Mouse (Mus musculus) A20 (cell line): ENCODE measurements around the gene Nlrc4.

ENCODE experiments used
- DNase-seq: peaks from one replicate; pipeline ENCODE4 v3.0.0-alpha.2; 2011; ENCODE audit warnings: low read depth, low spot score

Gene Nlrc4

GRCm38 (mm10) chr17:74431481-74431880, 27.5 kb downstream of the Nlrc4 start:
- DNase-seq: peak; percentile 21

GRCm38 (mm10) chr17:74430074-74430473, 28.9 kb downstream of the Nlrc4 start:
- DNase-seq: no peak

- no peak for DNase-seq
Measured at GRCm38 (mm10) chr17:74424401-74425005, 34.4 kb downstream of the Nlrc4 start.

- no peak for DNase-seq
Measured at GRCm38 (mm10) chr17:74420656-74421055, 38.3 kb downstream of the Nlrc4 start.

- no peak for DNase-seq
Measured at GRCm38 (mm10) chr17:74418171-74418570, 40.8 kb downstream of the Nlrc4 start.

- peak; percentile 17 for DNase-seq
Measured at GRCm38 (mm10) chr17:74416841-74417360, 42.0 kb downstream of the Nlrc4 start.

GRCm38 (mm10) chr17:74414671-74415070, 44.3 kb downstream of the Nlrc4 start:
- DNase-seq: no peak

GRCm38 (mm10) chr17:74413324-74413723, 45.6 kb downstream of the Nlrc4 start:
- no peak for DNase-seq

- peak; percentile 22 for DNase-seq
Measured at GRCm38 (mm10) chr17:74409722-74410121, 49.2 kb downstream of the Nlrc4 start.

- no peak for DNase-seq
Measured at GRCm38 (mm10) chr17:74406487-74406886, 52.5 kb downstream of the Nlrc4 start.

GRCm38 (mm10) chr17:74402486-74403222, 56.3 kb downstream of the Nlrc4 start:
- no peak for DNase-seq

GRCm38 (mm10) chr17:74397173-74397572, 61.8 kb downstream of the Nlrc4 start:
- peak; percentile 45 for DNase-seq

- peak; percentile 19 for DNase-seq
Measured at GRCm38 (mm10) chr17:74396766-74397165, 62.2 kb downstream of the Nlrc4 start.

GRCm38 (mm10) chr17:74395383-74396065, 63.4 kb downstream of the Nlrc4 start, which contains the start of gene Slc30a6:
Gene Slc30a6, plus strand, starts transcription at chr17:74395608.
- DNase-seq: peak; percentile 98

GRCm38 (mm10) chr17:74394855-74395254, 64.1 kb downstream of the Nlrc4 start:
- peak; percentile 58 for DNase-seq

GRCm38 (mm10) chr17:74394381-74394780, 64.6 kb downstream of the Nlrc4 start:
- no peak for DNase-seq

GRCm38 (mm10) chr17:74389847-74390246, 69.1 kb downstream of the Nlrc4 start:
- DNase-seq: peak; percentile 26

GRCm38 (mm10) chr17:74386657-74387056, 72.3 kb downstream of the Nlrc4 start:
- no peak for DNase-seq

GRCm38 (mm10) chr17:74376916-74377315, 82.0 kb downstream of the Nlrc4 start:
- DNase-seq: no peak
